Mouse (Mus musculus): ENCODE data around the gene Acta2. TPM values are rescaled to one million over a fixed set of nuclear protein-coding genes. Genes with fewer than 3 reads are reported as not detected.
A peak's percentile ranks its signal among the peaks of the same experiment; 100 is the strongest.

Acta2 gene
- polyA plus RNA-seq, 1 experiment from 2014 or later = 1,110 TPM

DNA sequence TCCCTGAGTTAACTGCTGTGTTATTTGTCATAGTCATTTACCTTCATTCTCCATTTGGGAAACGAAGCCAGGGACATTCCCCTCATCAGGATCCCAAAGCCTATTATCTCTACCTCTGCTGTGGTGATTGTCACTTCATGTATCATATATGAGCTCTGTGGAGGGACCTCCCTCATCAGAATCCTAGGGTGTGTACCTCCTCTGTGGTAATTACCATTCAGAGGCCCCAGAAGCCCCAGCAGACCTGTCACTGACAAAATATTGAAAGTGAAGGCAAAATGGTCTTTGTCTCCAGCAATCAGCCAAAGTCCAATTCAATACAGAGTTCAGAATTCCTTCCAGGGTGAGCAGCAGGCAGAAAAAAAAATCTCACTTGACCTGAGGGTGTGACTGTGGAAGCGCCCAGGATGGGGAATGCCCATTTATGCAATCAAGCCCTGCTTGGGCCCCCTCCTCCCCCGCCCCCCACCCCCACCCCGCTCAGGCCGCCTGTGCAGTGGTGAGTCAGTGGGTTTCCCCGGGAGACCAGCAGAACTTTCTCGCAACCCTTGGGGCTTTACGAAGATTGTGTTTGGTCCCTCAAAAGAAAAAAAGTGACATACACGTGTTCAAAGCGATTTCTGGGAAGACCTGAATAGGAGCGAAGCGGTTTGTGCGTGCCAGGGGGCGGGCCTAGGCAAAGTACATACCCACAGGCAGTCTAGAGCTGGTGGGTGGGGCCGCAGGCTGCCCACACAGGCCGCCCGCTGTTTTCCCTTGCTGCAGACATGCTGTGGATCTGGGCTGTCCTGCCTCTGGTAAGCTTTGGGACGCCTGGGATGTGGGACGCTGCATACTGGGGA lies 34.8 kb upstream of the Acta2 start, which contains the start of gene Fas:
Fas (plus strand) TSS at position 719 of the 842 bp plus-strand sequence.
- Histone ChIP-seq H3K36me3 (no peaks in the 10 kb centered on the region), H3K9ac (peak within 1 kb of the TSS; percentile 77), H3K27me3 (replicated peaks) (peaks cover 23% of the 10 kb centered on the region), H3K4me2 (peak within 1 kb of the TSS; percentile 90), H3K4me1 (peaks cover 13% of the 10 kb centered on the region), H3K9me3 (no peaks in the 10 kb centered on the region), H3K4me3 (peak within 1 kb of the TSS; percentile 62), H3K27ac (replicated peaks) (no peak within 1 kb of the TSS)
- 4% methylated on average over 19 of the region's 19 CpGs for WGBS
- ATAC-seq (ENCODE audit: extremely low read depth, insufficient number of reproducible peaks, low FRiP score, low TSS enrichment) = peak; percentile 74

DNA sequence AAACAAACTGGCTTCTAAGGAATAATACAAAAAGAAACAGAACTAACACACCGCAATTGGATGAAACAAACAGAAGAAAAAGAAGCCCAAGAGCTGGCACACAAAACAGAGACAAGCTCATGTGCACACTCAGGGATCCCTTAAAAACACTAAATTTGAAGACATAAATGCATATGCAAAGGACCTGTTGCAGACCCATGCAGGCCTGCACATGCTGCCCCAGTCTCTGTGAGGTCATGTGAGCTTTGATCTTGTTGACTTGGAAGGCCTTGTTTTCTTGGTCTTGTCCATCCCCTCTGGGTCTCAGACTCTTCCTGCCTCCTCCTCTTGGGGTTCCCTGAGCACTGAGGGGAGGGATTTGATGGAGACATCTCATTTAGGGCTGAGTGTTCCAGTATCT lies 33.3 kb upstream of the Acta2 start:
- Histone ChIP-seq H3K4me1 (peaks cover 17% of the 10 kb centered on the region), H3K9me3 (no peaks in the 10 kb centered on the region), H3K36me3 (no peaks in the 10 kb centered on the region), H3K4me2 (no peak overlapping the region), H3K4me3 (no peak overlapping the region), H3K27ac (replicated peaks) (no peak overlapping the region), H3K9ac (no peak overlapping the region), H3K27me3 (replicated peaks) (peaks cover 23% of the 10 kb centered on the region)
- WGBS = 100% methylated on average over 1 of the region's 1 CpGs
- no peak for ATAC-seq (ENCODE audit: extremely low read depth, insufficient number of reproducible peaks, low FRiP score, low TSS enrichment)

DNA sequence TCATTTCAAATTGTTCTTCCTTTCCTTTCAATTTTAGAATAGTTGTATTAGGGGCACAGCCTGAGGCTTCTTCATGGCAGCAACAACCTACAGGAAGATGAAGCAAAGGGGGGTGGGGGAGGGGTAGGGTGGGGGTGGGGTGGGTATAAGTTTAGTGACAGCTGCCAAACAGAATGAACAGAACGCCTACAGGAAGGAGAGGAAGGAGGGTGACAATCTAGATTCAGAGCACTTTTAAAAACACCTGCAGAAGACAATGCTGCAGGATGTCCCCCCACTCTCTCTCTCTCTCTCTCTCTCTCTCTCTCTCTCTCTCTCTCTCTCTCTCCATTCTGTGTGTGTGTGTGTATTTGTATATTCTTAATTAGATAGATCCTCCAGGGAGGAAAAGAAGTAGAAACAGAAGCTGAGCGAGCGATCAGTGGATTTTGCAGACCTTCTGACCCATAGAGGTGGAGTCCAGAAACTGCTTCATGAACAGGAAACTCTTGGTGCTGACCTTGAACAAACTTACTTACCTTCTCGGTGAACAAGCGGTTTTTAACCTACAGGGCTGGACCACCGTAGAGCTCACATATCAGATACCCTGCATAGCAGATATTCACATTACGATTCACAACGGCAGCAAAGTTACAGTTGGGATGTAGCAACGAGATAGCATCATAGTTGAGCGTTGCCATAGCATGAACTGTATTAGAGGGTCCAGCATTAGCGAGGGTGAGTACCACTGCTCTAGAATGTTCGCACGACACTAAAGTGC lies 32.4 kb upstream of the Acta2 start:
- 76% methylated on average over 13 of the region's 13 CpGs for WGBS
- ATAC-seq (ENCODE audit: extremely low read depth, insufficient number of reproducible peaks, low FRiP score, low TSS enrichment) = no peak
- H3K4me3 ChIP-seq = no peak overlapping the region
- H3K27me3 ChIP-seq (replicated peaks) = peaks cover 19% of the 10 kb centered on the region
- H3K27ac ChIP-seq (replicated peaks) = no peak overlapping the region
- H3K4me2 ChIP-seq = no peak overlapping the region
- H3K9ac ChIP-seq = no peak overlapping the region
- no peaks in the 10 kb centered on the region for H3K36me3 ChIP-seq
- H3K9me3 ChIP-seq = no peaks in the 10 kb centered on the region
- H3K4me1 ChIP-seq = peaks cover 17% of the 10 kb centered on the region

- no peak overlapping the region for H3K27ac ChIP-seq (replicated peaks)
- H3K4me1 ChIP-seq = peaks cover 17% of the 10 kb centered on the region
- no peak for ATAC-seq (ENCODE audit: extremely low read depth, insufficient number of reproducible peaks, low FRiP score, low TSS enrichment)
These were observed 31.8 kb upstream of the Acta2 start for GRCm38 (mm10) chr19:34287221-34287620.

GRCm38 (mm10) chr19:34284826-34285225 lies 29.4 kb upstream of the Acta2 start:
- WGBS = 29% methylated on average over 2 of the region's 2 CpGs
- Histone ChIP-seq H3K36me3 (no peaks in the 10 kb centered on the region), H3K27me3 (replicated peaks) (peaks cover 7% of the 10 kb centered on the region), H3K27ac (replicated peaks) (no peak overlapping the region), H3K4me2 (no peak overlapping the region), H3K4me1 (peaks cover 5% of the 10 kb centered on the region), H3K9me3 (no peaks in the 10 kb centered on the region), H3K9ac (no peak overlapping the region), H3K4me3 (no peak overlapping the region)
- ATAC-seq (ENCODE audit: extremely low read depth, insufficient number of reproducible peaks, low FRiP score, low TSS enrichment) = no peak

More at GRCm38 (mm10) chr19:34287221-34287620, 31.8 kb upstream of the Acta2 start:
- Histone ChIP-seq H3K36me3 (no peaks in the 10 kb centered on the region), H3K4me3 (no peak overlapping the region), H3K9me3 (no peaks in the 10 kb centered on the region), H3K27me3 (replicated peaks) (peaks cover 13% of the 10 kb centered on the region), H3K4me2 (no peak overlapping the region), H3K9ac (no peak overlapping the region)

DNA sequence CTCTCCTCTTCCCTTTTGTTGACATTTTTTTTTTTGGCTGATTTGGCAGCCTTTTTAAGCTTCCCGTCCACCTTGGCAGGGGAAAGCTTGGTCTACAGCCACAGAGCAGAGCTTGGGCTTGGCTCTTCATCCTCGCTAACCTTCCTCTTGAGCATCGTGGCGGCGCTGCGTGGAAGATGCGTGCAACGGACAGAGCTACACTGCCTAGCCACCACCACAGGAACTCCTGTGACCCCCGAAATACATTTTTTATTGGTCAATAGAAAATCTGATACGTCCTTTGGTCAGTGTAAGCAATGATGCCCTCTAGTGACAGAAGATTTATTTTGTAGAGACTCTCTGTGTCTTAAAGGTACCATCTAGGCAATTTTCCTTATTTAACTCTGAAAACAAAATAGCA lies 29.0 kb upstream of the Acta2 start:
- 0 out of 2 replicates have a peak overlapping the region, but pooled peaks have one; percentile 14 for H3K4me3 ChIP-seq
- H3K9ac ChIP-seq = no peak overlapping the region
- peak overlapping the region; percentile 53 for H3K4me2 ChIP-seq
- no peak overlapping the region for H3K27ac ChIP-seq (replicated peaks)
- peaks cover 7% of the 10 kb centered on the region for H3K27me3 ChIP-seq (replicated peaks)
- no peaks in the 10 kb centered on the region for H3K9me3 ChIP-seq
- H3K36me3 ChIP-seq = no peaks in the 10 kb centered on the region
- ATAC-seq (ENCODE audit: extremely low read depth, insufficient number of reproducible peaks, low FRiP score, low TSS enrichment) = no peak
- WGBS = 49% methylated on average over 10 of the region's 10 CpGs
- H3K4me1 ChIP-seq = peaks cover 5% of the 10 kb centered on the region

DNA sequence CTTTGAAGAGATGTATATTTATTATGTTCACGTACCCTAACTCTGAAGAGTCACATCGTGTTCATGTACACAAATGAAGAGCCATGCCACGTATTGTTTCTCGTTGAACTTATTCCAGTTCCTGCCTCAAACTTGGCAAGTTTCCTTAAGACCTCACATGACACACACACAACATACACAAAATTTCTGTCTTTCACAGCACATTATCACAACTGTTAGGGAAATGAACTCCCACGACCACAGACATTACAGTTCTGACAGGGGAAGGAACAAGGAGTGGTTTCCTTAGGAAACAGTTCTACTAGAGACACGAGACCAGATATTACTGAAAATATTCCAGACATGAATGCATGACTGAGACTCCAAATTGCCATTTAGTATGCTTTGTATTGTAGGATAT lies 28.2 kb upstream of the Acta2 start:
- Histone ChIP-seq H3K27ac (replicated peaks) (no peak overlapping the region), H3K9ac (no peak overlapping the region), H3K4me3 (no peak overlapping the region), H3K4me2 (no peak overlapping the region), H3K27me3 (replicated peaks) (peaks cover 4% of the 10 kb centered on the region), H3K9me3 (no peaks in the 10 kb centered on the region), H3K36me3 (no peaks in the 10 kb centered on the region), H3K4me1 (peaks cover 5% of the 10 kb centered on the region)
- WGBS = 60% methylated on average over 6 of the region's 6 CpGs
- no peak for ATAC-seq (ENCODE audit: extremely low read depth, insufficient number of reproducible peaks, low FRiP score, low TSS enrichment)

- Histone ChIP-seq H3K4me2 (no peak overlapping the region), H3K27me3 (replicated peaks) (no peaks in the 10 kb centered on the region; the same call in 1 of the 2 replicates), H3K4me1 (0 out of 2 replicates have a peak, but pooled peaks cover 3% of the 10 kb centered on the region), H3K36me3 (no peaks in the 10 kb centered on the region), H3K4me3 (no peak overlapping the region), H3K9me3 (no peaks in the 10 kb centered on the region), H3K27ac (replicated peaks) (no peak overlapping the region), H3K9ac (no peak overlapping the region)
- 78% methylated on average over 3 of the region's 3 CpGs for WGBS
- no peak for ATAC-seq (ENCODE audit: extremely low read depth, insufficient number of reproducible peaks, low FRiP score, low TSS enrichment)
These were observed 22.7 kb upstream of the Acta2 start for GRCm38 (mm10) chr19:34278078-34278477.

DNA sequence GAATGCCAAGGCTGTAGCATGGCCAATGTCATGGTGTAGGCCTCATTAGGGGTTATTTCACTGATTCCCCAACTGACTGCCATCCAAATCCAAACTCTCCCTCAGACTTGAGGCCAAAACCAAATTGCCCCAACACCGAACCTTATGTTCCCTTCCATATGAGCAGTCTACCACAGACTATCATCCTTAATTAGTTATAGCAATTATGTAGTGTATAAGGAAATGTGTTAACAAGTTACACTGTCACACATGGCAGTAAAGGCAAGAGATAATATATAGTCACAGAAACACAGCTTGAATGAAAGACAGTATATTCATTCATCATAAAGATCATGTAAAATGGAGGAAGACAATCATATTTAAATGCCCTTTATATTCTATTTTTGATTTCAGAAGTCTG lies 17.7 kb upstream of the Acta2 start:
- Histone ChIP-seq H3K27ac (replicated peaks) (no peak overlapping the region), H3K27me3 (replicated peaks) (no peaks in the 10 kb centered on the region), H3K9ac (no peak overlapping the region), H3K4me1 (0 out of 2 replicates have a peak, but pooled peaks cover 2% of the 10 kb centered on the region), H3K36me3 (no peaks in the 10 kb centered on the region), H3K9me3 (no peaks in the 10 kb centered on the region), H3K4me2 (no peak overlapping the region), H3K4me3 (no peak overlapping the region)
- ATAC-seq (ENCODE audit: extremely low read depth, insufficient number of reproducible peaks, low FRiP score, low TSS enrichment) = no peak
- 93% methylated on average over 1 of the region's 1 CpGs for WGBS

- Histone ChIP-seq H3K9ac (no peak overlapping the region), H3K9me3 (no peaks in the 10 kb centered on the region), H3K36me3 (no peaks in the 10 kb centered on the region), H3K4me1 (peaks cover under 1% of the 10 kb centered on the region; the same call in 1 of the 2 replicates), H3K27me3 (replicated peaks) (no peaks in the 10 kb centered on the region), H3K27ac (replicated peaks) (no peak overlapping the region), H3K4me2 (no peak overlapping the region), H3K4me3 (no peak overlapping the region)
- ATAC-seq (ENCODE audit: extremely low read depth, insufficient number of reproducible peaks, low FRiP score, low TSS enrichment) = no peak
- WGBS = 85% methylated on average over 13 of the region's 13 CpGs
These were observed 15.6 kb upstream of the Acta2 start for GRCm38 (mm10) chr19:34270824-34271464.

DNA sequence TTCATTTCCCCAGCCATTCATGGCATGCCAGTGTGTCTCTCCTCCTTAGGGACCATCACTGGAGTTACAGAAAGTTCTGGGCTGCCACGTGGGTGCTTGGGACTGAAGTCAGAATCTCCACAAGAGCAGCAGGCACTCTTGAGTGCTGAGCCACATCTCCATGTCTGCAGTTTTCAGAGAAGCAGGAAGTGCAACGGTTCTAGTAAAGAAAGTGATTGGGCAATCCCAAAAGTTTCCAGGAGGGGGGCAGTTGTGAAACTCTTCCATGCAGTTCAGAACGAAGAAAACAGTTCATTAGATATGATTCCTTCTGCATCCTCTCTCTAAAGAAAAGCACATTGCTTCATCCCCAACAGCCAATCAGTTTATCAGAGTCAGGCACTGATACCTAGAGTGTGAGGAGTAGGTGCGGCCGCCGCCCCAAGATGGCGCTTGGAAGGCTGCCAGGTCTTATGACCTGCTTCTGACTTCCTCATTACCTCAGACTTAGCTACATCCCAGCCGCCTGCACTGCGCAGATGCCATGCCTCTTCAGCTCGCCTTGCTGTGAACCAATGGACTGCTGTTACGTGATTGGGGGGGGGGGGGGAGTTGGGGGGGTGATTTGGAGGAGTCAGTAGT lies 14.8 kb upstream of the Acta2 start:
- ATAC-seq (ENCODE audit: extremely low read depth, insufficient number of reproducible peaks, low FRiP score, low TSS enrichment) = no peak
- H3K9me3 ChIP-seq = no peaks in the 10 kb centered on the region
- 71% methylated on average over 11 of the region's 11 CpGs for WGBS
- no peaks in the 10 kb centered on the region for H3K36me3 ChIP-seq
- H3K4me3 ChIP-seq = no peak overlapping the region
- H3K27me3 ChIP-seq (replicated peaks) = no peaks in the 10 kb centered on the region
- H3K9ac ChIP-seq = no peak overlapping the region
- no peak overlapping the region for H3K27ac ChIP-seq (replicated peaks)
- H3K4me2 ChIP-seq = no peak overlapping the region
- peaks cover 7% of the 10 kb centered on the region for H3K4me1 ChIP-seq

Data from heart, embryonic 13.5 days (tissue).